Mouse (Mus musculus) cerebellum, postnatal 25 days (tissue): ENCODE results near the gene Prrg4.
"Not testable (repeated sequence)": the region's sequence is repeated elsewhere in the genome, so short reads cannot be mapped to it uniquely, and the experiment has no call there.

Experiments
- DNase-seq, 2 experiments: peaks; one replicate each; pipeline ENCODE4 v3.0.0; 2021; ENCODE audit warnings: mixed read lengths in 2 of 2

Prrg4 gene

GRCm38 (mm10) chr2:104840974-104841373 is 8.7 kb downstream of the Prrg4 start:
- no peak for DNase-seq

GRCm38 (mm10) chr2:104832486-104832885 is 17.2 kb downstream of the Prrg4 start:
- DNase-seq: no peak

- DNase-seq: no peak
These were observed 23.5 kb downstream of the Prrg4 start for GRCm38 (mm10) chr2:104826191-104826590.

- not testable (repeated sequence) for DNase-seq
These were observed 30.9 kb downstream of the Prrg4 start for GRCm38 (mm10) chr2:104818763-104819162.

- no peak for DNase-seq
These were observed 31.9 kb downstream of the Prrg4 start for GRCm38 (mm10) chr2:104817555-104818330.

GRCm38 (mm10) chr2:104816866-104817439 is 32.7 kb downstream of the Prrg4 start:
- peak; percentile 92 to 96 for DNase-seq

- DNase-seq: peak in 1 of 2 experiments; percentile 65
These were observed 33.3 kb downstream of the Prrg4 start, which contains the start of gene Qser1 for GRCm38 (mm10) chr2:104816371-104816827. Gene Qser1 (minus strand): TSS chr2:104816760.

GRCm38 (mm10) chr2:104815561-104816370 is 33.9 kb downstream of the Prrg4 start:
- peak in 1 of 2 experiments; percentile 43 for DNase-seq

- DNase-seq: no peak
These were observed 35.3 kb downstream of the Prrg4 start for GRCm38 (mm10) chr2:104814181-104814951.

- no peak for DNase-seq
These were observed 44.2 kb downstream of the Prrg4 start for GRCm38 (mm10) chr2:104805435-104805834.
